Mouse (Mus musculus): ENCODE measurements around the gene Nkx6-2. TPM values are rescaled to one million over a fixed set of nuclear protein-coding genes. Genes with fewer than 3 reads are reported as not detected.

Nkx6-2 gene
- total RNA-seq, 4 experiments from 2014 or later = 12.9 to 15.2 (median 13.9) TPM

- DNase-seq (ENCODE audit: low spot score in 2 of 2) = no peak
Observed at GRCm38 (mm10) chr7:139570788-139571187, 11.8 kb downstream of the Nkx6-2 start.

- DNase-seq (ENCODE audit: low spot score in 2 of 2) = no peak
Observed at GRCm38 (mm10) chr7:139566533-139566932, 16.1 kb downstream of the Nkx6-2 start.

- DNase-seq (ENCODE audit: low spot score in 2 of 2) = no peak
Observed at GRCm38 (mm10) chr7:139565998-139566397, 16.6 kb downstream of the Nkx6-2 start.

- no peak for DNase-seq (ENCODE audit: low spot score in 2 of 2)
Observed at GRCm38 (mm10) chr7:139564161-139564560, 18.4 kb downstream of the Nkx6-2 start.

- no peak for DNase-seq (ENCODE audit: low spot score in 2 of 2)
Observed at GRCm38 (mm10) chr7:139563425-139563824, 19.2 kb downstream of the Nkx6-2 start.

GRCm38 (mm10) chr7:139559659-139560058, 22.9 kb downstream of the Nkx6-2 start:
- DNase-seq (ENCODE audit: low spot score in 2 of 2) = no peak

GRCm38 (mm10) chr7:139556746-139557526, 25.7 kb downstream of the Nkx6-2 start:
- DNase-seq (ENCODE audit: low spot score in 2 of 2) = no peak

GRCm38 (mm10) chr7:139556331-139556730, 26.3 kb downstream of the Nkx6-2 start:
- no peak for DNase-seq (ENCODE audit: low spot score in 2 of 2)

GRCm38 (mm10) chr7:139551519-139551918, 31.1 kb downstream of the Nkx6-2 start:
- no peak for DNase-seq (ENCODE audit: low spot score in 2 of 2)

- no peak for DNase-seq (ENCODE audit: low spot score in 2 of 2)
Observed at GRCm38 (mm10) chr7:139550086-139550783, 32.4 kb downstream of the Nkx6-2 start.

GRCm38 (mm10) chr7:139547325-139547724, 35.3 kb downstream of the Nkx6-2 start:
- no peak for DNase-seq (ENCODE audit: low spot score in 2 of 2)

- peak; percentile 29 to 70 for DNase-seq (ENCODE audit: low spot score in 2 of 2)
Observed at GRCm38 (mm10) chr7:139544706-139545625, 37.6 kb downstream of the Nkx6-2 start.

- DNase-seq (ENCODE audit: low spot score in 2 of 2) = no peak
Observed at GRCm38 (mm10) chr7:139541422-139541821, 41.2 kb downstream of the Nkx6-2 start.

GRCm38 (mm10) chr7:139540601-139541000, 42.0 kb downstream of the Nkx6-2 start:
- no peak for DNase-seq (ENCODE audit: low spot score in 2 of 2)

- DNase-seq (ENCODE audit: low spot score in 2 of 2) = peak in 1 of 2 experiments; percentile 51
Observed at GRCm38 (mm10) chr7:139538541-139538940, 44.1 kb downstream of the Nkx6-2 start.

- DNase-seq (ENCODE audit: low spot score in 2 of 2) = no peak
Observed at GRCm38 (mm10) chr7:139537831-139538230, 44.8 kb downstream of the Nkx6-2 start.

- no peak for DNase-seq (ENCODE audit: low spot score in 2 of 2)
Observed at GRCm38 (mm10) chr7:139536831-139537230, 45.8 kb downstream of the Nkx6-2 start.

GRCm38 (mm10) chr7:139536331-139536730, 46.3 kb downstream of the Nkx6-2 start:
- no peak for DNase-seq (ENCODE audit: low spot score in 2 of 2)

GRCm38 (mm10) chr7:139531428-139531801, 51.2 kb downstream of the Nkx6-2 start:
- no peak for DNase-seq (ENCODE audit: low spot score in 2 of 2)

- DNase-seq (ENCODE audit: low spot score in 2 of 2) = no peak
Observed at GRCm38 (mm10) chr7:139530591-139531427, 51.8 kb downstream of the Nkx6-2 start.
